Mouse (Mus musculus) MEL-GATA-1-ER (cell line): ENCODE results near the gene Astn1.

Experiments
- DNase-seq: peaks from one replicate; pipeline ENCODE4 v3.0.0-alpha.2; 2012; ENCODE audit warnings: low read depth; ENCODE audit errors: extremely low read depth

The Astn1 gene

GRCm38 (mm10) chr1:158607201-158607600, 245.1 kb downstream of the Astn1 start:
- DNase-seq, result no peak

- no peak for DNase-seq
These were observed 253.1 kb downstream of the Astn1 start for GRCm38 (mm10) chr1:158615202-158615601.

- DNase-seq, result no peak
These were observed 255.9 kb downstream of the Astn1 start for GRCm38 (mm10) chr1:158617943-158618342.

GRCm38 (mm10) chr1:158632935-158633334, 270.9 kb downstream of the Astn1 start:
- DNase-seq, result no peak

- no peak for DNase-seq
These were observed 271.4 kb downstream of the Astn1 start for GRCm38 (mm10) chr1:158633441-158633840.

GRCm38 (mm10) chr1:158641306-158641705, 279.2 kb downstream of the Astn1 start:
- DNase-seq, result no peak

- no peak for DNase-seq
These were observed 280.2 kb downstream of the Astn1 start for GRCm38 (mm10) chr1:158642247-158642646.

GRCm38 (mm10) chr1:158652799-158653198, 290.7 kb downstream of the Astn1 start:
- DNase-seq, result no peak

GRCm38 (mm10) chr1:158653808-158654520, 291.9 kb downstream of the Astn1 start:
- DNase-seq, result peak; percentile 17

- peak; percentile 7 for DNase-seq
These were observed 292.6 kb downstream of the Astn1 start for GRCm38 (mm10) chr1:158654571-158655205.

- no peak for DNase-seq
These were observed 294.9 kb downstream of the Astn1 start for GRCm38 (mm10) chr1:158656986-158657385.

GRCm38 (mm10) chr1:158666001-158666400, 303.9 kb downstream of the Astn1 start:
- DNase-seq, result no peak

GRCm38 (mm10) chr1:158669971-158670592, 308.0 kb downstream of the Astn1 start:
- DNase-seq, result peak; percentile 15

- DNase-seq, result no peak
These were observed 325.7 kb downstream of the Astn1 start for GRCm38 (mm10) chr1:158687726-158688125.

- no peak for DNase-seq
These were observed 335.4 kb downstream of the Astn1 start for GRCm38 (mm10) chr1:158697423-158697822.

GRCm38 (mm10) chr1:158697859-158698569, 335.9 kb downstream of the Astn1 start:
- DNase-seq, result no peak

- no peak for DNase-seq
These were observed 337.2 kb downstream of the Astn1 start for GRCm38 (mm10) chr1:158699276-158699675.

GRCm38 (mm10) chr1:158700147-158700546, 338.1 kb downstream of the Astn1 start:
- DNase-seq, result no peak

GRCm38 (mm10) chr1:158701336-158701735, 339.3 kb downstream of the Astn1 start:
- DNase-seq, result no peak

- no peak for DNase-seq
These were observed 351.4 kb downstream of the Astn1 start for GRCm38 (mm10) chr1:158713301-158714095.

- no peak for DNase-seq
These were observed 370.9 kb downstream of the Astn1 start for GRCm38 (mm10) chr1:158732868-158733496.
